Mouse (Mus musculus) neural tube, embryonic 14.5 days (tissue): ENCODE results near the gene Kctd14. TPM values are rescaled to one million over a fixed set of nuclear protein-coding genes. Genes with fewer than 3 reads are reported as not detected.

Source experiments
- ATAC-seq: fragments of 200-750 bp; cut with Nextera tagmentation; 2 replicates; pipeline ENCODE4 v1.8.0; 2017; ENCODE audit warnings: low read depth, mild to moderate bottlenecking, moderate TSS enrichment, moderate library complexity
- H3K27ac ChIP-seq: fragments of 300-500 bp; sonication (generic); 2 replicates; pipeline ENCODE4 v1.5.1; 2014; ENCODE audit warnings: low read depth, mild to moderate bottlenecking, control low read depth, low read length, moderate library complexity, mixed read lengths
- H3K27me3 ChIP-seq: fragments of 300-500 bp; sonication (generic); 2 replicates; pipeline ENCODE4 v1.6.1; 2014; ENCODE audit warnings: low read length; ENCODE audit not compliant: control insufficient read depth, insufficient read depth
- H3K36me3 ChIP-seq: fragments of 300-500 bp; sonication (generic); 2 replicates; pipeline ENCODE4 v1.6.1; 2014; ENCODE audit warnings: low read length, mixed read lengths; ENCODE audit not compliant: control insufficient read depth, insufficient read depth
- H3K4me1 ChIP-seq: fragments of 300-500 bp; sonication (generic); 2 replicates; pipeline ENCODE4 v1.6.1; 2014; ENCODE audit warnings: low read length; ENCODE audit not compliant: control insufficient read depth, insufficient read depth
- H3K4me2 ChIP-seq: fragments of 300-500 bp; sonication (generic); 2 replicates; pipeline ENCODE4 v1.6.1; 2014; ENCODE audit warnings: mild to moderate bottlenecking, low read depth, low read length, control low read depth
- H3K4me3 ChIP-seq: fragments of 300-500 bp; sonication (generic); 2 replicates; pipeline ENCODE4 v1.5.1; 2014; ENCODE audit warnings: low read depth, low read length, control low read depth, mixed read lengths
- H3K9ac ChIP-seq: fragments of 300-500 bp; sonication (generic); replicated peaks from 2 replicates; pipeline ENCODE4 v1.6.1; 2014; ENCODE audit warnings: low read depth, mild to moderate bottlenecking, control low read depth, low read length, mixed read lengths
- H3K9me3 ChIP-seq: fragments of 300-500 bp; sonication (generic); 2 replicates; pipeline ENCODE4 v1.6.1; 2016; ENCODE audit warnings: low read length; ENCODE audit not compliant: control insufficient read depth
- WGBS: fragments of 180-500 bp; shearing (Covaris S2); extraction: QIAGEN DNeasy Blood & Tissue Kit; methylation state at CpG from one replicate; pipeline ENCODE4 v1.1.7; 2014; 5-methylcytosine and 5-hydroxymethylcytosine counted together
- polyA plus RNA-seq: library from polyadenylated mRNA; unstranded; fragments of >200 nt; fragmentation: Nextera tagmentation; extraction: Ambion mirVana; gene quantifications from 2 replicates; pipeline ENCODE4 v1.2.1, GENCODE M21; 2014

Kctd14 gene
- polyA plus RNA-seq, 1 experiment from 2014 or later, result 2.5 TPM

DNA sequence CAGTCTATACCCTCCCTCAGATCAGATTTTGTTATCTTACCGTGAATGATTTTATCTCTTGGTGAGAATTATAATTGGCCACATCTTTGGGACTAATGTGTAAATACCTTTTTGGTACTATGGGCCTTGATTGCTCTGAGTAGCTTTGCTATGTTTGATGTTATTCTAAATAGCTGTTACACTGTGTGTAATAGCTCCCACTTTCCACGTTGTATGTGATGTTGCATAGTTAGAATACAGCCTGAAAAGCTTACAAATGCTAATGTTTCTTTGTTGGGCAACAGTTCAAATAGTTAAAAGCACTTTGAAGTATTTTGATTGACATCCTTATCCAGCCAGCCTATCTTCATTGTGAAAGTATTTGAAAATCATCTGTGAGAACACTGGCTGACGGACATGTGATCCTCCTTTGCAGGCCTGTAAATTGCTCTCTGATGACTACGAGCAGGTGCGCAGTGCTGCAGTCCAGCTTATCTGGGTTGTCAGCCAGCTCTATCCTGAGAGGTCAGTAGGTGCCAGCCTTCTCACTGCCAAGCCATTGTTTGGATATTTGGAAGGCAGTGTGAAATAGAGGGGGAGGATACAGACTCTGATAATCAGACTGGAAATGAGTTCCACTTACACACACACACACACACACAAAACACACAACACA, 49.6 kb downstream of the Kctd14 start:
- Histone ChIP-seq H3K9me3 (no peaks in the 10 kb centered on the region), H3K27ac (no peak overlapping the region), H3K4me3 (no peak overlapping the region), H3K9ac (no peak overlapping the region), H3K4me2 (no peak overlapping the region), H3K4me1 (no peaks in the 10 kb centered on the region), H3K27me3 (no peaks in the 10 kb centered on the region), H3K36me3 (peaks cover 15% of the 10 kb centered on the region; the same call in 1 of the 2 replicates)
- ATAC-seq, result no peak
- 84% methylated on average over 5 of the region's 5 CpGs for WGBS

Other genes with a start within 250 kb of the Kctd14 start
- gene Usp35, start 119.3 kb upstream of the Kctd14 start, polyA plus RNA-seq, result 4.6 and 5.1 TPM in 2 replicates
- 7.5 and 9.8 TPM in 2 replicates for gene Kctd21, start 119.0 kb upstream of the Kctd14 start, polyA plus RNA-seq
- 9.6 and 12.0 TPM in 2 replicates for gene Alg8, start 79.7 kb upstream of the Kctd14 start, polyA plus RNA-seq
- gene Ndufc2, start 51.3 kb upstream of the Kctd14 start, polyA plus RNA-seq, result 490 and 530 TPM in 2 replicates
- 1.3 and 1.4 TPM in 2 replicates for gene Thrsp, start 33.6 kb upstream of the Kctd14 start, polyA plus RNA-seq
- gene Ints4, start 29.6 kb downstream of the Kctd14 start, polyA plus RNA-seq, result 45.7 and 50.1 TPM in 2 replicates
- gene Aamdc, start 128.2 kb downstream of the Kctd14 start, polyA plus RNA-seq, result 45.4 and 55.0 TPM in 2 replicates
- gene Rsf1, start 128.6 kb downstream of the Kctd14 start, polyA plus RNA-seq, result 29.3 and 30.7 TPM in 2 replicates
- 187 and 197 TPM in 2 replicates for gene Clns1a, start 245.3 kb downstream of the Kctd14 start, polyA plus RNA-seq